Mouse (Mus musculus): ENCODE measurements around the gene Zscan22.
"Not testable (repeated sequence)": the region's sequence is repeated elsewhere in the genome, so short reads cannot be mapped to it uniquely, and the experiment has no call there.

The Zscan22 gene

GRCm38 (mm10) chr7:12897655-12898410 is at the start of gene Zscan22:
Zscan22 (plus strand) TSS chr7:12897815.
- peak; percentile 89 for DNase-seq (ENCODE audit: low read depth, low spot score)

- peak; percentile 25 for DNase-seq (ENCODE audit: low read depth, low spot score)
Measured at GRCm38 (mm10) chr7:12874301-12874700, 23.3 kb upstream of the Zscan22 start.

- DNase-seq (ENCODE audit: low read depth, low spot score), result no peak
Measured at GRCm38 (mm10) chr7:12880036-12880435, 17.6 kb upstream of the Zscan22 start.

GRCm38 (mm10) chr7:12880497-12880896 is 17.1 kb upstream of the Zscan22 start:
- DNase-seq (ENCODE audit: low read depth, low spot score), result not testable (repeated sequence)

GRCm38 (mm10) chr7:12880911-12881660 is 16.5 kb upstream of the Zscan22 start, which contains the start of gene Zfp128:
Zfp128 (plus strand) TSS chr7:12881177.
- DNase-seq (ENCODE audit: low read depth, low spot score), result peak; percentile 88

GRCm38 (mm10) chr7:12886563-12887266 is 10.9 kb upstream of the Zscan22 start:
- no peak for DNase-seq (ENCODE audit: low read depth, low spot score)

- no peak for DNase-seq (ENCODE audit: low read depth, low spot score)
Measured at GRCm38 (mm10) chr7:12887585-12887984, 10.0 kb upstream of the Zscan22 start.

GRCm38 (mm10) chr7:12890928-12891327 is 6.7 kb upstream of the Zscan22 start:
- no peak for DNase-seq (ENCODE audit: low read depth, low spot score)

GRCm38 (mm10) chr7:12891334-12891733 is 6.3 kb upstream of the Zscan22 start:
- no peak for DNase-seq (ENCODE audit: low read depth, low spot score)

GRCm38 (mm10) chr7:12901517-12901916 is 3.9 kb downstream of the Zscan22 start:
- no peak for DNase-seq (ENCODE audit: low read depth, low spot score)

GRCm38 (mm10) chr7:12903623-12904022 is 6.0 kb downstream of the Zscan22 start:
- no peak for DNase-seq (ENCODE audit: low read depth, low spot score)

GRCm38 (mm10) chr7:12905146-12905545 is 7.5 kb downstream of the Zscan22 start:
- no peak for DNase-seq (ENCODE audit: low read depth, low spot score)

- peak; percentile 54 for DNase-seq (ENCODE audit: low read depth, low spot score)
Measured at GRCm38 (mm10) chr7:12909498-12909962, 11.9 kb downstream of the Zscan22 start.

GRCm38 (mm10) chr7:12910181-12910668 is 12.6 kb downstream of the Zscan22 start:
- peak; percentile 51 for DNase-seq (ENCODE audit: low read depth, low spot score)

- no peak for DNase-seq (ENCODE audit: low read depth, low spot score)
Measured at GRCm38 (mm10) chr7:12913556-12913955, 15.9 kb downstream of the Zscan22 start.

GRCm38 (mm10) chr7:12920495-12920894 is 22.9 kb downstream of the Zscan22 start:
- DNase-seq (ENCODE audit: low read depth, low spot score), result not testable (repeated sequence)

GRCm38 (mm10) chr7:12921318-12921704 is 23.7 kb downstream of the Zscan22 start:
- no peak for DNase-seq (ENCODE audit: low read depth, low spot score)

GRCm38 (mm10) chr7:12921705-12922465 is 24.3 kb downstream of the Zscan22 start, which contains the start of gene Rps5:
Rps5 (plus strand) TSS chr7:12922290.
- DNase-seq (ENCODE audit: low read depth, low spot score), result peak; percentile 100

GRCm38 (mm10) chr7:12922729-12923128 is 25.1 kb downstream of the Zscan22 start:
- DNase-seq (ENCODE audit: low read depth, low spot score), result no peak

- DNase-seq (ENCODE audit: low read depth, low spot score), result no peak
Measured at GRCm38 (mm10) chr7:12926316-12926715, 28.7 kb downstream of the Zscan22 start.

- no peak for DNase-seq (ENCODE audit: low read depth, low spot score)
Measured at GRCm38 (mm10) chr7:12927191-12927680, 29.6 kb downstream of the Zscan22 start, which contains the start of gene Rnf225. Rnf225 (plus strand) TSS chr7:12927416.

All from retina, postnatal 7 days (tissue).